Mouse (Mus musculus): ENCODE results near the gene Sgca.
A peak's percentile ranks its signal among the peaks of the same experiment; 100 is the strongest.

The Sgca gene

GRCm38 (mm10) chr11:95001584-95002347 lies 25.6 kb upstream of the Sgca start:
- no peak for DNase-seq (ENCODE audit: low spot score)

- DNase-seq (ENCODE audit: low spot score) = no peak
Observed at GRCm38 (mm10) chr11:95001058-95001457, 24.9 kb upstream of the Sgca start.

GRCm38 (mm10) chr11:95000548-95000947 lies 24.4 kb upstream of the Sgca start:
- DNase-seq (ENCODE audit: low spot score) = no peak

- no peak for DNase-seq (ENCODE audit: low spot score)
Observed at GRCm38 (mm10) chr11:95000128-95000527, 24.0 kb upstream of the Sgca start.

- no peak for DNase-seq (ENCODE audit: low spot score)
Observed at GRCm38 (mm10) chr11:94998041-94998531, 22.0 kb upstream of the Sgca start.

GRCm38 (mm10) chr11:94997596-94997995 lies 21.5 kb upstream of the Sgca start:
- DNase-seq (ENCODE audit: low spot score) = no peak

GRCm38 (mm10) chr11:94996984-94997383 lies 20.9 kb upstream of the Sgca start:
- DNase-seq (ENCODE audit: low spot score) = no peak

- no peak for DNase-seq (ENCODE audit: low spot score)
Observed at GRCm38 (mm10) chr11:94996101-94996500, 20.0 kb upstream of the Sgca start.

- no peak for DNase-seq (ENCODE audit: low spot score)
Observed at GRCm38 (mm10) chr11:94994947-94995772, 19.0 kb upstream of the Sgca start.

- no peak for DNase-seq (ENCODE audit: low spot score)
Observed at GRCm38 (mm10) chr11:94994208-94994814, 18.2 kb upstream of the Sgca start.

GRCm38 (mm10) chr11:94992754-94993606 lies 16.9 kb upstream of the Sgca start:
- no peak for DNase-seq (ENCODE audit: low spot score)

GRCm38 (mm10) chr11:94992480-94992753 lies 16.3 kb upstream of the Sgca start:
- DNase-seq (ENCODE audit: low spot score) = no peak

- no peak for DNase-seq (ENCODE audit: low spot score)
Observed at GRCm38 (mm10) chr11:94991641-94992479, 15.7 kb upstream of the Sgca start.

- peak; percentile 90 for DNase-seq (ENCODE audit: low spot score)
Observed at GRCm38 (mm10) chr11:94990749-94991577, 14.8 kb upstream of the Sgca start, which contains the start of gene Ppp1r9b. Gene Ppp1r9b (plus strand): TSS chr11:94991035.

- no peak for DNase-seq (ENCODE audit: low spot score)
Observed at GRCm38 (mm10) chr11:94990102-94990748, 14.1 kb upstream of the Sgca start.

GRCm38 (mm10) chr11:94989562-94990017 lies 13.5 kb upstream of the Sgca start:
- peak; percentile 86 for DNase-seq (ENCODE audit: low spot score)

- no peak for DNase-seq (ENCODE audit: low spot score)
Observed at GRCm38 (mm10) chr11:94988780-94989561, 12.8 kb upstream of the Sgca start.

- DNase-seq (ENCODE audit: low spot score) = no peak
Observed at GRCm38 (mm10) chr11:94987851-94988250, 11.7 kb upstream of the Sgca start.

GRCm38 (mm10) chr11:94987341-94987740 lies 11.2 kb upstream of the Sgca start:
- DNase-seq (ENCODE audit: low spot score) = no peak
